Mouse (Mus musculus): ENCODE measurements around the gene Abi3bp. TPM values are rescaled to one million over a fixed set of nuclear protein-coding genes. Genes with fewer than 3 reads are reported as not detected.

Gene Abi3bp
- total and polyA plus RNA-seq, 2 experiments from 2014 or later: 0.16 to 1.0 TPM

GRCm38 (mm10) chr16:56490861-56491260 lies 13.2 kb downstream of the Abi3bp start:
- Histone ChIP-seq H3K36me3 (ENCODE audit: insufficient read depth, low read length) (no peaks in the 10 kb centered on the region), H3K4me1 (ENCODE audit: insufficient read depth, low read length) (no peaks in the 10 kb centered on the region; the same call in 1 of the 2 replicates), H3K27ac (no peak overlapping the region), H3K4me3 (ENCODE audit: low read length) (no peak overlapping the region), H3K4me2 (ENCODE audit: low read depth, low read length) (no peak overlapping the region), H3K9me3 (ENCODE audit: low read length) (no peaks in the 10 kb centered on the region), H3K9ac (replicated peaks; ENCODE audit: low read length) (no peak overlapping the region), H3K27me3 (ENCODE audit: insufficient read depth, low read length) (no peaks in the 10 kb centered on the region)
- ATAC-seq: no peak
- 88% methylated on average over 3 of the region's 3 CpGs for WGBS
- DNase-seq (ENCODE audit: low spot score): no peak
- no peak for TF ChIP-seq CTCF (IDR thresholded peaks at IDR 0.05; ENCODE audit: low read depth)

- Histone ChIP-seq H3K4me1 (ENCODE audit: insufficient read depth, low read length) (no peaks in the 10 kb centered on the region), H3K27me3 (ENCODE audit: insufficient read depth, low read length) (no peaks in the 10 kb centered on the region), H3K9ac (replicated peaks; ENCODE audit: low read length) (no peak overlapping the region), H3K27ac (no peak overlapping the region), H3K4me2 (ENCODE audit: low read depth, low read length) (no peak overlapping the region), H3K36me3 (ENCODE audit: insufficient read depth, low read length) (no peaks in the 10 kb centered on the region), H3K4me3 (ENCODE audit: low read length) (no peak overlapping the region), H3K9me3 (ENCODE audit: low read length) (no peaks in the 10 kb centered on the region)
- no peak for TF ChIP-seq CTCF (IDR thresholded peaks at IDR 0.05; ENCODE audit: low read depth)
- DNase-seq (ENCODE audit: low spot score) (no peak), ATAC-seq (no peak)
- 77% methylated on average over 4 of the region's 4 CpGs for WGBS
Measured at GRCm38 (mm10) chr16:56495266-56495665, 17.6 kb downstream of the Abi3bp start.

GRCm38 (mm10) chr16:56496743-56497142 lies 19.1 kb downstream of the Abi3bp start:
- Histone ChIP-seq H3K27ac (no peak overlapping the region), H3K4me3 (ENCODE audit: low read length) (no peak overlapping the region), H3K9me3 (ENCODE audit: low read length) (no peaks in the 10 kb centered on the region), H3K9ac (replicated peaks; ENCODE audit: low read length) (no peak overlapping the region), H3K36me3 (ENCODE audit: insufficient read depth, low read length) (no peaks in the 10 kb centered on the region), H3K27me3 (ENCODE audit: insufficient read depth, low read length) (no peaks in the 10 kb centered on the region), H3K4me1 (ENCODE audit: insufficient read depth, low read length) (no peaks in the 10 kb centered on the region), H3K4me2 (ENCODE audit: low read depth, low read length) (no peak overlapping the region)
- 56% methylated on average over 4 of the region's 4 CpGs for WGBS
- no peak for TF ChIP-seq CTCF (IDR thresholded peaks at IDR 0.05; ENCODE audit: low read depth)
- no peak for ATAC-seq
- DNase-seq (ENCODE audit: low spot score): no peak

- Histone ChIP-seq H3K36me3 (ENCODE audit: insufficient read depth, low read length) (no peaks in the 10 kb centered on the region), H3K27ac (no peak overlapping the region), H3K4me2 (ENCODE audit: low read depth, low read length) (no peak overlapping the region), H3K4me1 (ENCODE audit: insufficient read depth, low read length) (no peaks in the 10 kb centered on the region), H3K27me3 (ENCODE audit: insufficient read depth, low read length) (no peaks in the 10 kb centered on the region), H3K9me3 (ENCODE audit: low read length) (no peaks in the 10 kb centered on the region), H3K4me3 (ENCODE audit: low read length) (no peak overlapping the region), H3K9ac (replicated peaks; ENCODE audit: low read length) (no peak overlapping the region)
- no peak for DNase-seq (ENCODE audit: low spot score)
- ATAC-seq: no peak
- no peak for TF ChIP-seq CTCF (IDR thresholded peaks at IDR 0.05; ENCODE audit: low read depth)
- 68% methylated on average over 1 of the region's 1 CpGs for WGBS
Measured at GRCm38 (mm10) chr16:56498680-56499079, 21.0 kb downstream of the Abi3bp start.

GRCm38 (mm10) chr16:56500441-56500840 lies 22.8 kb downstream of the Abi3bp start:
- H3K9me3 ChIP-seq (ENCODE audit: low read length): no peaks in the 10 kb centered on the region
- H3K9ac ChIP-seq (replicated peaks; ENCODE audit: low read length): no peak overlapping the region
- no peaks in the 10 kb centered on the region for H3K4me1 ChIP-seq (ENCODE audit: insufficient read depth, low read length)
- H3K36me3 ChIP-seq (ENCODE audit: insufficient read depth, low read length): no peaks in the 10 kb centered on the region
- TF ChIP-seq CTCF (IDR thresholded peaks at IDR 0.05; ENCODE audit: low read depth): no peak
- no peak overlapping the region for H3K4me2 ChIP-seq (ENCODE audit: low read depth, low read length)
- no peak overlapping the region for H3K27ac ChIP-seq
- no peak overlapping the region for H3K4me3 ChIP-seq (ENCODE audit: low read length)
- no peaks in the 10 kb centered on the region for H3K27me3 ChIP-seq (ENCODE audit: insufficient read depth, low read length)
- no peak for ATAC-seq
- WGBS: 52% methylated on average over 3 of the region's 3 CpGs
- no peak for DNase-seq (ENCODE audit: low spot score)

- Histone ChIP-seq H3K27me3 (ENCODE audit: insufficient read depth, low read length) (no peaks in the 10 kb centered on the region), H3K4me2 (ENCODE audit: low read depth, low read length) (no peak overlapping the region), H3K36me3 (ENCODE audit: insufficient read depth, low read length) (no peaks in the 10 kb centered on the region), H3K9ac (replicated peaks; ENCODE audit: low read length) (no peak overlapping the region), H3K4me1 (ENCODE audit: insufficient read depth, low read length) (no peaks in the 10 kb centered on the region), H3K4me3 (ENCODE audit: low read length) (no peak overlapping the region), H3K27ac (no peak overlapping the region), H3K9me3 (ENCODE audit: low read length) (no peaks in the 10 kb centered on the region)
- no peak for DNase-seq (ENCODE audit: low spot score)
- TF ChIP-seq CTCF (IDR thresholded peaks at IDR 0.05; ENCODE audit: low read depth): no peak
- WGBS: 62% methylated on average over 6 of the region's 6 CpGs
- no peak for ATAC-seq
Measured at GRCm38 (mm10) chr16:56501101-56501500, 23.4 kb downstream of the Abi3bp start.

GRCm38 (mm10) chr16:56501513-56501912 lies 23.8 kb downstream of the Abi3bp start:
- Histone ChIP-seq H3K4me2 (ENCODE audit: low read depth, low read length) (no peak overlapping the region), H3K36me3 (ENCODE audit: insufficient read depth, low read length) (no peaks in the 10 kb centered on the region), H3K4me3 (ENCODE audit: low read length) (no peak overlapping the region), H3K27me3 (ENCODE audit: insufficient read depth, low read length) (no peaks in the 10 kb centered on the region), H3K4me1 (ENCODE audit: insufficient read depth, low read length) (no peaks in the 10 kb centered on the region), H3K27ac (no peak overlapping the region), H3K9me3 (ENCODE audit: low read length) (no peaks in the 10 kb centered on the region), H3K9ac (replicated peaks; ENCODE audit: low read length) (no peak overlapping the region)
- no peak for TF ChIP-seq CTCF (IDR thresholded peaks at IDR 0.05; ENCODE audit: low read depth)
- 54% methylated on average over 2 of the region's 2 CpGs for WGBS
- DNase-seq (ENCODE audit: low spot score) (peak; percentile 47), ATAC-seq (no peak)
